Mouse (Mus musculus): ENCODE data around the gene Eed. TPM values are rescaled to one million over a fixed set of nuclear protein-coding genes. Genes with fewer than 3 reads are reported as not detected.
A peak's percentile ranks its signal among the peaks of the same experiment; 100 is the strongest.

Eed gene
- polyA plus RNA-seq, 2 experiments, result 32.3 to 34.1 TPM

DNA sequence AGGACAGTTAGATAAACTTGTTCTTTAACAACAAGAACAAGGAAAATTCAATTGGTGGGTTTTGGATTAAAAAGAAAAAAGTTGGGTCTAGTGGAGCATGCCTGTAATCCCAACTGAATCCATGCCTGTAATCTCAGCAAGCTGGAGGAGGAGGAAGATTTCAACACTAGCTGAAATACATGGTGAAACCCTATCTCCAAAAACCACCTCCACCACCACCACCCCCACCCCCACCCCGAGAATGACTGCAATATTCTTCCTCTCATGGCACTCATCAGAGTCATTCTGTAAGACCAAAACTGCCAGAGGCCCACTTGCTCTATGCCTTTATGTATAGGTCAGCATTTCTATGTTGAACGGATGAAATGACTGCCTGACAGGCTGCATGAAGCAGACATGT is 13.5 kb downstream of the Eed start:
- Histone ChIP-seq H3K4me2 (ENCODE audit: low read depth) (no peak overlapping the region), H3K4me3 (ENCODE audit: insufficient read depth in 1 of 2, low read depth in 2 of 2, low read length in 2 of 2) (no peak overlapping the region), H3K36me3 (replicated peaks; ENCODE audit: control insufficient read depth, insufficient read depth, low read depth) (peaks cover 59% of the 10 kb centered on the region), H3K27ac (no peak overlapping the region), H3K27me3 (ENCODE audit: control insufficient read depth, insufficient read depth, low read length) (no peaks in the 10 kb centered on the region), H3K9ac (replicated peaks) (no peak overlapping the region), H3K9me3 (ENCODE audit: control insufficient read depth, low read length) (no peaks in the 10 kb centered on the region), H3K4me1 (replicated peaks; ENCODE audit: control insufficient read depth in 2 of 2, insufficient read depth in 2 of 2, low read length in 1 of 2) (peaks cover 5 to 7% of the 10 kb centered on the region in 2 experiments; a peak in 3 of 4 replicates)
- 65% methylated on average over 2 of the region's 2 CpGs for WGBS (ENCODE audit: insufficient replicate concordance)
- ATAC-seq (ENCODE audit: insufficient read depth) (no peak), DNase-seq (ENCODE audit: low read depth in 3 of 3, low spot score in 3 of 3) (no peak)
- TF ChIP-seq CTCF (IDR thresholded peaks at IDR 0.05; ENCODE audit: low read depth) (no peak), EP300 (IDR thresholded peaks at IDR 0.05; ENCODE audit: low read depth) (no peak)

DNA sequence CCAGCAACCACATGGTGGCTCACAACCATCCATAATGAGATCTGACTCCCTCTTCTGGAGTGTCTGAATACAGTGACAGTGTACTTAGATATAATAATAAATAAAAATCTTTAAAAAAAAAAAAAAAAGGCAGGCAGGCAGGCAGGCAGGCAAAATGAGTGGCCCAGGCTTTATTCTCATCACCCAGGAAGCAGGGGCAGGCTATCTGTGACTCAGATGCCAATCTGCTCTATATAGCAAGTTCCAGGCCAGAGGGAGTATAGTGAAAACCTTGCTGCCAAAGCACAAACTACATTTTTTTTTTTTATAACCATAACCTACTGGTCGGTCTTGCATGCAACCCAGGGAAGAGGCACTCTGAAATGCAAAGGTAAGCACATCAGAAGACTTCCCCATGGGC is 14.0 kb downstream of the Eed start:
- WGBS (ENCODE audit: insufficient replicate concordance), result 69% methylated on average over 1 of the region's 1 CpGs

DNA sequence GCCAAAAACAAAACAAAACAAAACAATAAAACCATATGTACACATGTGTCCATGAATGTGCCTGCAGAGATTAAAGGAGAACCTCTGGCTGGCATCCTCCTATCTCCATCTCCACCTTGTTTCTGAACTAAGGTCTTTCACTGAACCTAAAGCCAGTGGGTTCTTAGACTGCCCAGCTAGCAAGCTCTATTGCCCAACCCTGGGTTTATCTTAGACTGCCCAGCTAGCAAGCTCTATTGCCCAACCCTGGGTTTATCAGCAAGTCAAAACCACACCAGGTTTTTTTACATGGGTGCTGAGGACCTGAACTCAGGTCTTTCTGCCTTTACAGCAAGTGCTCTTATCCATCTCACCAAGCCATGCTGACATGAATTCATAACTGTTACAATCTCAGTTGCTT is 17.6 kb downstream of the Eed start:
- H3K9me3 ChIP-seq (ENCODE audit: control insufficient read depth, low read length), result no peaks in the 10 kb centered on the region
- no peaks in the 10 kb centered on the region for H3K27me3 ChIP-seq (ENCODE audit: control insufficient read depth, insufficient read depth, low read length)
- DNase-seq (ENCODE audit: low read depth in 3 of 3, low spot score in 3 of 3) (peak in 1 of 3 experiments; percentile 53), ATAC-seq (ENCODE audit: insufficient read depth) (peak; percentile 94)
- H3K36me3 ChIP-seq (replicated peaks; ENCODE audit: control insufficient read depth, insufficient read depth, low read depth), result peaks cover 55% of the 10 kb centered on the region
- peak; percentile 82 for TF ChIP-seq EP300 (IDR thresholded peaks at IDR 0.05; ENCODE audit: low read depth)
- no peak for TF ChIP-seq CTCF (IDR thresholded peaks at IDR 0.05; ENCODE audit: low read depth)
- H3K27ac ChIP-seq, result no peak overlapping the region
- no peak overlapping the region for H3K4me3 ChIP-seq (ENCODE audit: insufficient read depth in 1 of 2, low read depth in 2 of 2, low read length in 2 of 2)
- peaks cover 5 to 7% of the 10 kb centered on the region in 2 experiments; a peak in 3 of 4 replicates for H3K4me1 ChIP-seq (replicated peaks; ENCODE audit: control insufficient read depth in 2 of 2, insufficient read depth in 2 of 2, low read length in 1 of 2)
- no peak overlapping the region for H3K4me2 ChIP-seq (ENCODE audit: low read depth)
- no peak overlapping the region for H3K9ac ChIP-seq (replicated peaks)

More for the DNA sequence above, 14.0 kb downstream of the Eed start:
- ATAC-seq (ENCODE audit: insufficient read depth), result no peak
- Histone ChIP-seq H3K4me2 (ENCODE audit: low read depth) (no peak overlapping the region), H3K9me3 (ENCODE audit: control insufficient read depth, low read length) (no peaks in the 10 kb centered on the region), H3K4me3 (ENCODE audit: insufficient read depth in 1 of 2, low read depth in 2 of 2, low read length in 2 of 2) (no peak overlapping the region), H3K27ac (no peak overlapping the region), H3K4me1 (replicated peaks; ENCODE audit: control insufficient read depth in 2 of 2, insufficient read depth in 2 of 2, low read length in 1 of 2) (peaks cover 5 to 7% of the 10 kb centered on the region in 2 experiments; a peak in 3 of 4 replicates), H3K36me3 (replicated peaks; ENCODE audit: control insufficient read depth, insufficient read depth, low read depth) (peaks cover 59% of the 10 kb centered on the region), H3K27me3 (ENCODE audit: control insufficient read depth, insufficient read depth, low read length) (no peaks in the 10 kb centered on the region), H3K9ac (replicated peaks) (no peak overlapping the region)
- DNase-seq (ENCODE audit: low read depth in 3 of 3, low spot score in 3 of 3), result no peak
- no peak for TF ChIP-seq CTCF (IDR thresholded peaks at IDR 0.05; ENCODE audit: low read depth)

- H3K4me1 ChIP-seq (replicated peaks; ENCODE audit: control insufficient read depth in 2 of 2, insufficient read depth in 2 of 2, low read length in 1 of 2), result no peaks in the 10 kb centered on the region; a peak in 2 of 4 replicates
- ATAC-seq (ENCODE audit: insufficient read depth) (no peak), DNase-seq (ENCODE audit: low read depth in 3 of 3, low spot score in 3 of 3) (no peak)
- H3K9ac ChIP-seq (replicated peaks), result no peak overlapping the region
- no peak overlapping the region for H3K4me3 ChIP-seq (ENCODE audit: insufficient read depth in 1 of 2, low read depth in 2 of 2, low read length in 2 of 2)
- WGBS (ENCODE audit: insufficient replicate concordance), result 53% methylated on average over 5 of the region's 5 CpGs
- no peak for TF ChIP-seq EP300 (IDR thresholded peaks at IDR 0.05; ENCODE audit: low read depth)
- peak; percentile 18; the same call in 1 of the 2 replicates for TF ChIP-seq CTCF (IDR thresholded peaks at IDR 0.05; ENCODE audit: low read depth)
- H3K27me3 ChIP-seq (ENCODE audit: control insufficient read depth, insufficient read depth, low read length), result no peaks in the 10 kb centered on the region
- H3K27ac ChIP-seq, result no peak overlapping the region
- H3K9me3 ChIP-seq (ENCODE audit: control insufficient read depth, low read length), result no peaks in the 10 kb centered on the region
- H3K36me3 ChIP-seq (replicated peaks; ENCODE audit: control insufficient read depth, insufficient read depth, low read depth), result peaks cover 44% of the 10 kb centered on the region
- no peak overlapping the region for H3K4me2 ChIP-seq (ENCODE audit: low read depth)
Observed at GRCm38 (mm10) chr7:89957300-89957699, 23.5 kb downstream of the Eed start.

GRCm38 (mm10) chr7:89954261-89954660 is 26.5 kb downstream of the Eed start:
- Histone ChIP-seq H3K4me1 (replicated peaks; ENCODE audit: control insufficient read depth in 2 of 2, insufficient read depth in 2 of 2, low read length in 1 of 2) (no peaks in the 10 kb centered on the region; a peak in 2 of 4 replicates), H3K9me3 (ENCODE audit: control insufficient read depth, low read length) (no peaks in the 10 kb centered on the region), H3K4me2 (ENCODE audit: low read depth) (no peak overlapping the region), H3K36me3 (replicated peaks; ENCODE audit: control insufficient read depth, insufficient read depth, low read depth) (peaks cover 30% of the 10 kb centered on the region), H3K9ac (replicated peaks) (no peak overlapping the region), H3K27ac (no peak overlapping the region), H3K4me3 (ENCODE audit: insufficient read depth in 1 of 2, low read depth in 2 of 2, low read length in 2 of 2) (no peak overlapping the region), H3K27me3 (ENCODE audit: control insufficient read depth, insufficient read depth, low read length) (no peaks in the 10 kb centered on the region)
- ATAC-seq (ENCODE audit: insufficient read depth) (no peak), DNase-seq (ENCODE audit: low read depth in 3 of 3, low spot score in 3 of 3) (no peak)
- 70% methylated on average over 5 of the region's 5 CpGs for WGBS (ENCODE audit: insufficient replicate concordance)
- TF ChIP-seq EP300 (IDR thresholded peaks at IDR 0.05; ENCODE audit: low read depth) (no peak), CTCF (IDR thresholded peaks at IDR 0.05; ENCODE audit: low read depth) (no peak)
